Mouse (Mus musculus) stomach, postnatal 0 days (tissue): ENCODE results near the gene Gm5799. TPM values are rescaled to one million over a fixed set of nuclear protein-coding genes. Genes with fewer than 3 reads are reported as not detected.
"Not testable (repeated sequence)": the region's sequence is repeated elsewhere in the genome, so short reads cannot be mapped to it uniquely, and the experiment has no call there.

Experiments used
- ATAC-seq: fragments of 200-750 bp; cut with Nextera tagmentation; 2 replicates; pipeline ENCODE4 v1.8.0; 2017; ENCODE audit not compliant: low FRiP score, low TSS enrichment
- DNase-seq: peaks from one replicate; pipeline ENCODE4 v3.0.0-alpha.2; 2016; ENCODE audit warnings: low spot score
- H3K27ac ChIP-seq: fragments of 300-500 bp; sonication (generic); replicated peaks from 2 replicates; pipeline ENCODE4 v1.5.1; 2014; ENCODE audit warnings: mild to moderate bottlenecking, control low read depth
- H3K27me3 ChIP-seq: fragments of 300-500 bp; sonication (generic); 2 replicates; pipeline ENCODE4 v1.6.1; 2014; ENCODE audit warnings: low read length; ENCODE audit not compliant: control insufficient read depth, insufficient read depth
- H3K36me3 ChIP-seq: fragments of 300-500 bp; sonication (generic); 2 replicates; pipeline ENCODE4 v1.6.1; 2014; ENCODE audit warnings: low read length, mixed read lengths; ENCODE audit not compliant: control insufficient read depth, insufficient read depth
- H3K4me1 ChIP-seq: fragments of 300-500 bp; sonication (generic); replicated peaks from 2 replicates; pipeline ENCODE4 v1.6.1; 2014; ENCODE audit warnings: antibody characterized with exemption; ENCODE audit not compliant: control insufficient read depth, insufficient read depth
- H3K4me2 ChIP-seq: fragments of 300-500 bp; sonication (generic); replicated peaks from 2 replicates; pipeline ENCODE4 v1.6.1; 2014; ENCODE audit warnings: low read depth, mild to moderate bottlenecking, control low read depth, moderate library complexity
- H3K4me3 ChIP-seq: fragments of 300-500 bp; sonication (generic); 2 replicates; pipeline ENCODE4 v1.5.1; 2014; ENCODE audit warnings: low read depth, low read length, control low read depth
- H3K9ac ChIP-seq: fragments of 300-500 bp; sonication (generic); 2 replicates; pipeline ENCODE4 v1.6.1; 2014; ENCODE audit warnings: mild to moderate bottlenecking, low read length, control low read depth, mixed read lengths
- H3K9me3 ChIP-seq: fragments of 300-500 bp; sonication (generic); 2 replicates; pipeline ENCODE4 v1.6.1; 2016; ENCODE audit warnings: low read length; ENCODE audit not compliant: control insufficient read depth
- WGBS: fragments of 180-500 bp; shearing (Covaris S2); extraction: QIAGEN DNeasy Blood & Tissue Kit; methylation state at CpG from one replicate; pipeline ENCODE4 v1.1.7; 2014; 5-methylcytosine and 5-hydroxymethylcytosine counted together
- polyA plus RNA-seq: library from polyadenylated mRNA; unstranded; fragments of >200 nt; fragmentation: Nextera tagmentation; extraction: Ambion mirVana; gene quantifications from 2 replicates; pipeline ENCODE4 v1.2.1, GENCODE M21; 2015

The Gm5799 gene
- not detected in 2 replicates for polyA plus RNA-seq

- not testable (repeated sequence) for H3K27ac ChIP-seq, H3K9me3 ChIP-seq, H3K4me2 ChIP-seq, H3K9ac ChIP-seq, DNase-seq, H3K36me3 ChIP-seq, H3K27me3 ChIP-seq, H3K4me1 ChIP-seq, H3K4me3 ChIP-seq, ATAC-seq
- 90% methylated on average over 1 of the region's 2 CpGs for WGBS
Observed at GRCm38 (mm10) chr14:43543276-43543675, at the start of gene Gm5799. Gene Gm5799 (plus strand): TSS chr14:43543576.

GRCm38 (mm10) chr14:43531052-43532010 lies 12.0 kb upstream of the Gm5799 start:
- H3K4me3 ChIP-seq, H3K4me2 ChIP-seq, H3K9me3 ChIP-seq, ATAC-seq, H3K27ac ChIP-seq, H3K4me1 ChIP-seq, H3K9ac ChIP-seq, H3K27me3 ChIP-seq, H3K36me3 ChIP-seq: not testable (repeated sequence)
- WGBS = 31% methylated on average over 11 of the region's 15 CpGs
- peak; percentile 9 for DNase-seq

- H3K4me2 ChIP-seq, DNase-seq, H3K9ac ChIP-seq, H3K27ac ChIP-seq, H3K27me3 ChIP-seq, ATAC-seq, H3K9me3 ChIP-seq, H3K4me3 ChIP-seq, H3K36me3 ChIP-seq, H3K4me1 ChIP-seq: not testable (repeated sequence)
- WGBS = no CpG with 5 or more reads among the region's 6 CpGs
Observed at GRCm38 (mm10) chr14:43532011-43532383, 11.4 kb upstream of the Gm5799 start.

GRCm38 (mm10) chr14:43532387-43532786 lies 11.0 kb upstream of the Gm5799 start:
- not testable (repeated sequence) for H3K27me3 ChIP-seq, H3K9me3 ChIP-seq, H3K4me2 ChIP-seq, H3K4me1 ChIP-seq, H3K9ac ChIP-seq, H3K36me3 ChIP-seq, H3K4me3 ChIP-seq, H3K27ac ChIP-seq
- DNase-seq (peak; percentile 7), ATAC-seq (peak; percentile 71)
- 35% methylated on average over 5 of the region's 6 CpGs for whole genome bisulfite sequencing

GRCm38 (mm10) chr14:43538144-43538543 lies 5.2 kb upstream of the Gm5799 start:
- H3K36me3 ChIP-seq, H3K9ac ChIP-seq, H3K4me2 ChIP-seq, H3K9me3 ChIP-seq, ATAC-seq, DNase-seq, H3K4me1 ChIP-seq, H3K4me3 ChIP-seq, H3K27ac ChIP-seq, H3K27me3 ChIP-seq: not testable (repeated sequence)
- WGBS = 70% methylated on average over 2 of the region's 2 CpGs

- not testable (repeated sequence) for H3K9ac ChIP-seq, H3K4me2 ChIP-seq, DNase-seq, H3K4me3 ChIP-seq, H3K9me3 ChIP-seq, ATAC-seq, H3K36me3 ChIP-seq, H3K27ac ChIP-seq, H3K27me3 ChIP-seq, H3K4me1 ChIP-seq
Observed at GRCm38 (mm10) chr14:43546281-43546680, 2.9 kb downstream of the Gm5799 start.

GRCm38 (mm10) chr14:43552271-43552670 lies 8.9 kb downstream of the Gm5799 start:
- H3K4me2 ChIP-seq, H3K27ac ChIP-seq, H3K4me1 ChIP-seq, H3K27me3 ChIP-seq, H3K9ac ChIP-seq, DNase-seq, H3K36me3 ChIP-seq, ATAC-seq, H3K4me3 ChIP-seq, H3K9me3 ChIP-seq: not testable (repeated sequence)
- 79% methylated on average over 2 of the region's 2 CpGs for WGBS

GRCm38 (mm10) chr14:43577969-43578368 lies 34.6 kb downstream of the Gm5799 start:
- H3K4me1 ChIP-seq, H3K36me3 ChIP-seq, H3K9me3 ChIP-seq, H3K4me2 ChIP-seq, H3K4me3 ChIP-seq, ATAC-seq, H3K27ac ChIP-seq, H3K27me3 ChIP-seq, H3K9ac ChIP-seq, DNase-seq: not testable (repeated sequence)
- WGBS = 100% methylated on average over 2 of the region's 4 CpGs

GRCm38 (mm10) chr14:43579046-43579445 lies 35.7 kb downstream of the Gm5799 start, which contains the start of gene Gm17654:
Gene Gm17654 (minus strand): TSS chr14:43579146.
- H3K36me3 ChIP-seq, H3K9me3 ChIP-seq, H3K9ac ChIP-seq, H3K4me1 ChIP-seq, H3K27ac ChIP-seq, H3K4me2 ChIP-seq, DNase-seq, ATAC-seq, H3K27me3 ChIP-seq, H3K4me3 ChIP-seq: not testable (repeated sequence)
- WGBS = 69% methylated on average over 1 of the region's 2 CpGs
